Mouse (Mus musculus) neural tube, embryonic 11.5 days (tissue): ENCODE results near the gene Hist1h4d. TPM values are rescaled to one million over a fixed set of nuclear protein-coding genes. Genes with fewer than 3 reads are reported as not detected.
A peak's percentile ranks its signal among the peaks of the same experiment; 100 is the strongest.
"Not testable (repeated sequence)": the region's sequence is repeated elsewhere in the genome, so short reads cannot be mapped to it uniquely, and the experiment has no call there.

ENCODE experiments used
- ATAC-seq: fragments of 200-750 bp; cut with Nextera tagmentation; 2 replicates; pipeline ENCODE4 v1.8.0; 2017; ENCODE audit warnings: moderate number of reproducible peaks, mild to moderate bottlenecking, moderate TSS enrichment, moderate library complexity; ENCODE audit not compliant: insufficient read depth, low FRiP score, low TSS enrichment
- DNase-seq: peaks from one replicate; pipeline ENCODE4 v3.0.0-alpha.2; 2015; ENCODE audit warnings: low spot score
- H3K27ac ChIP-seq: fragments of 300-500 bp; sonication (generic); 2 replicates; pipeline ENCODE4 v1.5.1; 2014; ENCODE audit warnings: low read depth, mild to moderate bottlenecking, low read length
- H3K27me3 ChIP-seq: fragments of 300-500 bp; sonication (generic); 2 replicates; pipeline ENCODE4 v1.6.1; 2014; ENCODE audit warnings: mild to moderate bottlenecking, low read length, mixed read lengths; ENCODE audit not compliant: control insufficient read depth, insufficient read depth
- H3K36me3 ChIP-seq: fragments of 300-500 bp; sonication (generic); 2 replicates; pipeline ENCODE4 v1.6.1; 2014; ENCODE audit warnings: mild to moderate bottlenecking, low read length, moderate library complexity, mixed read lengths; ENCODE audit not compliant: control insufficient read depth, insufficient read depth
- H3K4me1 ChIP-seq: fragments of 300-500 bp; sonication (generic); 2 replicates; pipeline ENCODE4 v1.6.1; 2014; ENCODE audit warnings: low read length, mixed read lengths; ENCODE audit not compliant: control insufficient read depth, insufficient read depth
- H3K4me2 ChIP-seq: fragments of 300-500 bp; sonication (generic); 2 replicates; pipeline ENCODE4 v1.6.1; 2014; ENCODE audit warnings: low read depth, mild to moderate bottlenecking, moderate library complexity
- H3K4me3 ChIP-seq: fragments of 300-500 bp; sonication (generic); 2 replicates; pipeline ENCODE4 v1.5.1; 2014; ENCODE audit warnings: low read depth, low read length
- H3K9ac ChIP-seq: fragments of 300-500 bp; sonication (generic); 2 replicates; pipeline ENCODE4 v1.6.1; 2014; ENCODE audit warnings: mild to moderate bottlenecking, low read length
- H3K9me3 ChIP-seq: fragments of 300-500 bp; sonication (generic); 2 replicates; pipeline ENCODE4 v1.6.1; 2016; ENCODE audit warnings: low read length; ENCODE audit not compliant: control insufficient read depth
- WGBS: fragments of 180-500 bp; shearing (Covaris S2); extraction: QIAGEN DNeasy Blood & Tissue Kit; methylation state at CpG from one replicate; pipeline ENCODE4 v1.1.7; 2014; 5-methylcytosine and 5-hydroxymethylcytosine counted together
- polyA plus RNA-seq: library from polyadenylated mRNA; unstranded; fragments of >200 nt; fragmentation: Nextera tagmentation; extraction: Ambion mirVana; gene quantifications from 2 replicates; pipeline ENCODE4 v1.2.1, GENCODE M21; 2014

Hist1h4d gene
- polyA plus RNA-seq, 1 experiment from 2014 or later: 89.4 TPM

DNA sequence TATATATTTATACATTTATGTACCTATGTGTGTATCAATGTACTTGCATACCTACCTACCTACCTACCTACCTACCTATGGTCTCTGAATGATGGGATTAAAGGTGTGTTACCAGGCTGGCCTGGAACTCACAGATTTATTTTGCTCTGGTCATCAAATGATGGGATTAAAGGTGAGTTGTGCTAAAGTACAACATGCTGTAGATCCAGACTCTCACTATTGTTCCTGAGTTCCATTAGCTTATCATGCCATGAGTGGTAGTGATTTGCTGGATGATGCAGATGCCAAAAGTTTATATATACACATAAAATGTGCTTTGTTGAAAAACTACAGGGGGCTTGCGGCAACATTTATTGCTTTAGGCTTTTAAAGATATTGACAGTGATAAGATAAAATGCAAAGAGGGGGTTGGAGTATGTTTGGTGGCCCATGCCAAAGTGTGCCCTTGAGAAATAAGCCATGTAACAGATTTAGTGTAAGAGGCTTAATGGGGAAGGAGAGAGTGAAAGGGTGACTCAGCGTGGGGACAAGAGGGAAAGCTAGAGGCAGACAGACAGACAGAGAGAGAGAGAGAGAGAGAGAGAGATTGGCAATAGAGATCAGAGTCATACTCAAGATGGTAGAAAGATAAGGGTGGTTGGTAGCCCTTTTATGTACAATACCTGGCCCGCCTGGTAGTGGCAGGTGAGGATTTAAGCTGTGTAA, 44.2 kb upstream of the Hist1h4d start:
- Histone ChIP-seq H3K36me3 (no peaks in the 10 kb centered on the region), H3K4me1 (peaks cover 13% of the 10 kb centered on the region; the same call in 1 of the 2 replicates), H3K4me2 (peak overlapping the region; percentile 73), H3K4me3 (no peak overlapping the region; the same call in 1 of the 2 replicates), H3K9ac (no peak overlapping the region), H3K27ac (no peak overlapping the region), H3K9me3 (no peaks in the 10 kb centered on the region), H3K27me3 (no peaks in the 10 kb centered on the region)
- ATAC-seq (no peak), DNase-seq (no peak)
- WGBS: 86% methylated on average over 3 of the region's 3 CpGs

DNA sequence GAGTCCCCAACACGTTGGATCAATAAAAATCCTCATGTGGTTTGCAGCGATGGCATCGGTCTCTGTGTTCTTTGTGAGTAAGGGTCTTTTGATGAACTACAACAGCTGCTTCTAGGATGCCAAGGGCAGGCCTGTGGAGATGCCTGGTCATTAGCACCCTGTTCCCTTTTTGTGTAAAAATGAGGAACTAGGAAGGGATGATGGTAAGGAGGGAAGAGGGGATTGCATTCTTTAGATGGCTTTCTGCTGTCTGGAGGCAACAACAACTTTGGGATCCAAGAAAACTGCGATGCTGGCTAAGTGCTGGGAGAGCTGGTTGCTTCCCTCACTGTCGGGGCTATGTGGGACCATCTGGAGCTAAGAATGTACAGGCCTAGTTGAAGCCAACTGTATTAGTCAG, 43.1 kb upstream of the Hist1h4d start:
- Histone ChIP-seq H3K36me3 (no peaks in the 10 kb centered on the region), H3K4me3 (no peak overlapping the region), H3K4me1 (peaks cover 9% of the 10 kb centered on the region; the same call in 1 of the 2 replicates), H3K4me2 (no peak overlapping the region), H3K27me3 (no peaks in the 10 kb centered on the region), H3K9ac (no peak overlapping the region), H3K9me3 (no peaks in the 10 kb centered on the region), H3K27ac (no peak overlapping the region)
- WGBS: 76% methylated on average over 5 of the region's 5 CpGs
- ATAC-seq: no peak
- DNase-seq: peak; percentile 5

DNA sequence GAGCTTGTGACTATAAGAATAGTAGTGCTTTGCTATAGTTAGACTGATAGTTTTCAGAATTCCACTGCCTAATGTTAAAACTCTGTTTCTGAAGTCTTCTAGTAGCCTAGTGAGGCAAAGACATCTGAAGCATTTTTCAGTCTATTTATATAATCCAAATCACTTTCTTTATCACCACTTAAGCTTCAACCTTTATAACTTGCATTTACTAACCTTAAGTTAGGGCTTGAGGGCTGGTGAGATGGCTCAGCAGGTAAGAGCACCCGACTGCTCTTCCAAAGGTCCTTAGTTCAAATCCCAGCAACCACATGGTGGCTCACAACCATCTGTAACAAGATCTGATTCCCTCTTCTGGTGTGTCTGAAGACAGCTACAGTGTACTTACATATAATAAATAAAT, 41.6 kb upstream of the Hist1h4d start:
- 70% methylated on average over 1 of the region's 1 CpGs for WGBS

DNA sequence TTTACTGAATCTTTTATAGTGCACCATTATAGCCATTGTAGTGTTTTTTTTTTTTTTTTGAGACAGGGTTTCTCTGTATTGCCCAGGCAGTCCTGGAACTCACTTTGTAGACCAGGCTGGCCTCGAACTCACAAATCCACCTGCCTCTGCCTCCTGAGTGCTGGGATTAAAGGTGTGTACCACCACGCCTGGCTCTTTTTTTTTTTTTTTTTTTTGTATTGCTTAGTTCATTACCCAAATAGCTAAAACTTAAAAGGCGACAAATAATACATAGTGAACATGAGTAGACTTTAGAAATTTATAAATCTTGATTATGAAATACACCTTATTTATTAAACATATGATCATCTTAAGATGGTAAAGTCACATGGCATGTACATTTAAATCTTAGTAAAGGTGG, 39.9 kb upstream of the Hist1h4d start:
- Histone ChIP-seq H3K27me3 (no peaks in the 10 kb centered on the region), H3K9ac (no peak overlapping the region), H3K4me3 (no peak overlapping the region), H3K4me2 (no peak overlapping the region), H3K4me1 (peaks cover 4% of the 10 kb centered on the region; the same call in 1 of the 2 replicates), H3K9me3 (no peaks in the 10 kb centered on the region), H3K36me3 (no peaks in the 10 kb centered on the region), H3K27ac (no peak overlapping the region)
- DNase-seq (no peak), ATAC-seq (no peak)
- WGBS: 89% methylated on average over 3 of the region's 3 CpGs

More for the DNA sequence above, 41.6 kb upstream of the Hist1h4d start:
- not testable (repeated sequence) for H3K9me3 ChIP-seq, H3K36me3 ChIP-seq, H3K4me2 ChIP-seq, H3K4me3 ChIP-seq, DNase-seq, H3K4me1 ChIP-seq, H3K27ac ChIP-seq, H3K9ac ChIP-seq, H3K27me3 ChIP-seq, ATAC-seq

DNA sequence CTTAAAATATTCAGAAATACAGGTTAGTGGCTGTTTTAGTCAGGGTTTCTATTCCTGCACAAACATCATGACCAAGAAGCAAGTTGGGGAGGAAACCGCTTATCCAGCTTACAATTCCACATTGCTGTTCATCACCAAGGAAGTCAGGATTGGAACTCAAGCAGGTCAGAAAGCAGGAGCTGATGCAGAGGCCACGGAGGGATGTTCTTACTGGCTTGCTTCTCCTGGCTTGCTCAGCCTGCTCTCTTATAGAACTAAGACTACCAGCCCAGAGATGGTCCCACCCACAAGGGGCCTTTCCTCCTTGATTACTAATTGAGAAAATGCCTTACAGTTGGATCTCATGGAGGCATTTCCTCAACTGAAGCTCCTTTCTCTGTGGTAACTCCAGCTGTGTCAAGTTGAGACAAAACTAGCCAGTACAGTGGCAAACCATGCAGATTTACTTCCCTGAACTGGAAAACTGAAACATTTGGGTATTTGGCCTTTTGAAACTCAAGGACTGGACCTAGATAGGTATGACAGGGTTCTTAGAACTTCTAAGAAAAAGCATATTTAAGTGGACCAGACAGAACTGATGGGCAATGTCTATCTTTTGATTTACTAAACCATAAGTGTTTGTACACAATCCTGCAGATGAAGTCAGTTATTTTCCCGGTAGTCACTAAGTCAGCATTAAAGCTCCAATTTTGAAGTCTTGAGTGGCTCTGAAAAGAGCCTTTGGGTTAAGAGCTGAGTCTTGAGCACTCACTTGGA, 39.0 kb upstream of the Hist1h4d start:
- H3K9me3 ChIP-seq, H3K36me3 ChIP-seq, ATAC-seq, H3K4me1 ChIP-seq, H3K27me3 ChIP-seq, DNase-seq: not testable (repeated sequence)
- H3K4me2 ChIP-seq: peak overlapping the region; percentile 60
- WGBS: 7% methylated on average over 3 of the region's 3 CpGs
- peak overlapping the region; percentile 81 for H3K27ac ChIP-seq
- H3K9ac ChIP-seq: peak overlapping the region; percentile 65
- peak overlapping the region; percentile 38 for H3K4me3 ChIP-seq

DNA sequence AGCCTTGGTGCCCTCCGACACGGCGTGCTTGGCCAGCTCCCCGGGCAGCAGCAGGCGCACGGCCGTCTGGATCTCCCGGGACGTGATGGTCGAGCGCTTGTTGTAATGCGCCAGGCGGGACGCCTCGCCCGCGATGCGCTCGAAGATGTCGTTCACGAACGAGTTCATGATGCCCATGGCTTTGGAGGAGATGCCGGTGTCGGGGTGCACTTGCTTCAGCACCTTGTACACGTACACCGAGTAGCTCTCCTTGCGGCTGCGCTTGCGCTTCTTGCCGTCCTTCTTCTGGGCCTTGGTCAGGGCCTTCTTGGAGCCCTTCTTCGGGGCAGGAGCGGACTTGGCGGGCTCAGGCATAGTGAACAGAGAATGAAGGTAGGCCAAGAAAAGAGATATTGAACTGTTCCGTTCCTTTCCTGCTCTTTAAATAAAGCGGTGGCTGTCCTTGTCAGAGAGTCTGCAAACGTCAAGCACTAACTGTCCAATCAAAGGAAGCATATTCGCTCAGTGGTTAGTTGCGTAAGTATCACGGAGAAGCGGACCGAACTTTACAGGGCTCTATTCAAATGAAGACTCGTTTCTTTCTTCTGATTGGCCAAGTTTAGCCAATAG, 38.3 kb upstream of the Hist1h4d start, which contains the start of gene Hist1h2bh:
Gene Hist1h2bh, minus strand, starts transcription at position 394 of the 609 bp plus-strand sequence.
- Histone ChIP-seq H3K27ac (peak within 1 kb of the TSS; percentile 87), H3K9ac (peak within 1 kb of the TSS; percentile 65), H3K4me2 (peak within 1 kb of the TSS; percentile 72), H3K4me3 (peak within 1 kb of the TSS; percentile 42)
- H3K4me1 ChIP-seq, H3K36me3 ChIP-seq, H3K9me3 ChIP-seq, H3K27me3 ChIP-seq: not testable (repeated sequence)
- DNase-seq (peak; percentile 74), ATAC-seq (peak; percentile 88)
- under 1% methylated on average over 21 of the region's 42 CpGs for WGBS

DNA sequence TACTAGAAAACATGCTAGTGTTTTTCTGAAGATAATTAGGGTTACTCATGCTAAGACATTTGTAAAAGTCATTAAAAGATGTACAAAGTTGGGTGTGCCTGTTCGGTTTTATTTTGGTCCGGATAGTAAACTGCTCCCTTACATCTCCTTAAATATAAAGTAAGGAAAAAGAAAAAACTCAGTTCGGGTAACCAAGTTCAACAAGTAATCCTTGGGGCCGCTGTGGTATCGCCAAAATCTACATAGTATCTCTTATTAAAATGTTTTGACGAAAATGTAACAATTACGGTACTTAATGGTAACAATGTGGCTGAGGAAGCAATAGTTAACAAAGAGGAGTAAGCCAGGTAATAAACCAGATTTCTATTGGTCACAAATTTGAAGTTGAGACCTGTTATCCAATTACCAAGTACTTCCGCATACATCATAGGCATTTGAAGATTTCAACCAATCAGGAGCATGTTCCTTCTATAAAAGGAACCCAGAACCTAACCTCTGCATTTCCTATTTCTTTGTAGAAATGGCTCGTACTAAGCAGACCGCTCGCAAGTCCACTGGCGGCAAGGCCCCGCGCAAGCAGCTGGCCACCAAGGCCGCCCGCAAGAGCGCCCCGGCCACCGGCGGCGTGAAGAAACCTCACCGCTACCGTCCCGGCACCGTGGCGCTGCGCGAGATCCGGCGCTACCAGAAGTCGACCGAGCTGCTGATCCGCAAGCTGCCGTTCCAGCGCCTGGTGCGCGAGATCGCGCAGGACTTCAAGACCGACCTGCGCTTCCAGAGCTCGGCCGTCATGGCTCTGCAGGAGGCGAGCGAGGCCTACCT, 37.2 kb upstream of the Hist1h4d start, which contains the start of gene Hist1h3f:
Gene Hist1h3f, plus strand, starts transcription at position 88 of the 822 bp plus-strand sequence.
- no peaks in the 10 kb centered on the region for H3K36me3 ChIP-seq
- no peaks in the 10 kb centered on the region for H3K27me3 ChIP-seq
- ATAC-seq (peak; percentile 93), DNase-seq (peak; percentile 67)
- WGBS: under 1% methylated on average over 24 of the region's 45 CpGs
- peak within 1 kb of the TSS; percentile 87 for H3K27ac ChIP-seq
- H3K9me3 ChIP-seq: no peaks in the 10 kb centered on the region
- H3K9ac ChIP-seq: peak within 1 kb of the TSS; percentile 65
- peak within 1 kb of the TSS; percentile 72 for H3K4me2 ChIP-seq
- H3K4me1 ChIP-seq: peaks cover 3% of the 10 kb centered on the region; the same call in 1 of the 2 replicates
- peak within 1 kb of the TSS; percentile 42 for H3K4me3 ChIP-seq

DNA sequence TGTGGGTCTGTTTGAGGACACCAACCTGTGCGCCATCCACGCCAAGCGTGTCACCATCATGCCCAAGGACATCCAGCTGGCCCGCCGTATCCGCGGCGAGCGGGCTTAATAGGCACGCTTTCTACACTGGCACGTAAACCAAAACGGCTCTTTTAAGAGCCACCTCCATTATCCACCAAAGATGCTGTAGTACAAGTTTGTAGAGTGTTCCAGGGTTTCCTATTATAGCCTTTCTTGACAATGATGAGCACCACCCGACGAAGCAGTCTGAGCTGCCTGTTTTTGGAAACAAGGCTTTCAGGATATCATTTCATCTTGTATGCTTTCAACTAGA, 36.6 kb upstream of the Hist1h4d start:
- not testable (repeated sequence) for H3K4me1 ChIP-seq, DNase-seq, H3K36me3 ChIP-seq, ATAC-seq, H3K9me3 ChIP-seq, H3K27me3 ChIP-seq
- Histone ChIP-seq H3K4me2 (peak overlapping the region; percentile 36), H3K9ac (peak overlapping the region; percentile 63), H3K4me3 (peak overlapping the region; percentile 42), H3K27ac (peak overlapping the region; percentile 87)
- WGBS: under 1% methylated on average over 8 of the region's 14 CpGs
